Mouse (Mus musculus): ENCODE measurements at regions not wholly inside any gene's neighbourhood (a gene's known extent, or its start where the extent isn't known, plus 50 kb on each side); places are given as distances from the start of the nearest gene placed in this dataset.

- TF ChIP-seq FLI1 (IDR thresholded peaks at IDR 0.05; ENCODE audit: low read length) (no peak), GATA1 (IDR thresholded peaks at IDR 0.05; ENCODE audit: borderline replicate concordance, low read length) (no peak)
Measured at GRCm38 (mm10) chr1:185596815-185597214, 142.2 kb downstream of the Slc30a10 start.

All from megakaryocyte, embryonic 14.5 days (primary cell).